Comparison of ENCODE assay signal across 17 mouse cellular contexts in genomic region chr3:9357639-9358038, GRCm38 (mm10).
DNase-seq lines count a peak whose midpoint lies in the region; TF ChIP-seq lines count a peak whose summit lies in the region.
"Had no signal": no experiment of that assay in that cellular context is flagged by ENCODE, and none has a peak within 500 bp of the region (broad histone marks: within the 10 kb centered on the region; RNA-seq: fewer than 3 reads in every experiment).

No protein-coding gene starts in this region.

- H3K27me3 ChIP-seq in heart, embryonic 10.5 days (ENCODE audit: insufficient read depth, poor library complexity, severe bottlenecking): no peaks in the 10 kb centered on the region
- H3K27me3 ChIP-seq: embryonic facial prominence, embryonic 13.5 days; forebrain, embryonic 13.5 days; hindbrain, embryonic 12.5 days had no signal

- no peaks in the 10 kb centered on the region for H3K9me3 ChIP-seq in heart, embryonic 10.5 days
- H3K9me3 ChIP-seq: embryonic facial prominence, embryonic 13.5 days; forebrain, embryonic 13.5 days; hindbrain, embryonic 12.5 days had no signal

- 86% methylated on average over 2 of the region's 2 CpGs for WGBS in heart, embryonic 10.5 days

- DNase-seq in heart, embryonic 10.5 days (ENCODE audit: low spot score): peak; percentile 27
- DNase-seq in heart, adult 18-20 months: no peak
- peak; percentile 25 to 48 for DNase-seq in layer of hippocampus, adult 2 months (ENCODE audit: low spot score in 2 of 2)
- no peak for DNase-seq in layer of hippocampus, postnatal 10 days (ENCODE audit: low spot score in 2 of 2)
- DNase-seq in right cerebral cortex, postnatal 10 days (ENCODE audit: low spot score in 2 of 2): peak; percentile 31 to 48
- DNase-seq in right cerebral cortex, postnatal 14 days: no peak
- peak; percentile 55 for DNase-seq in telencephalon, adult 2 months (ENCODE audit: low read depth, low spot score)
- no peak for DNase-seq in adrenal gland, postnatal 25 days
- DNase-seq: cerebellum, adult 11-12 months; cerebellum, adult 9-11 months; cerebellum, postnatal 36 days; gastrocnemius, postnatal 10 days; heart, postnatal 10 days; heart, postnatal 4 days had no signal

- H3K36me3 ChIP-seq in heart, embryonic 10.5 days: no peaks in the 10 kb centered on the region
- H3K36me3 ChIP-seq: embryonic facial prominence, embryonic 13.5 days; hindbrain, embryonic 12.5 days had no signal

- no peak overlapping the region for H3K27ac ChIP-seq in heart, embryonic 10.5 days
- H3K27ac ChIP-seq in layer of hippocampus, adult 2 months: no peak overlapping the region
- H3K27ac ChIP-seq: embryonic facial prominence, embryonic 13.5 days; forebrain, embryonic 13.5 days; hindbrain, embryonic 12.5 days had no signal

- H3K4me1 ChIP-seq in heart, embryonic 10.5 days: peaks cover 15% of the 10 kb centered on the region; the same call in 1 of the 2 replicates
- H3K4me1 ChIP-seq: embryonic facial prominence, embryonic 13.5 days; forebrain, embryonic 13.5 days had no signal

- no peak for TF ChIP-seq CTCF in layer of hippocampus, adult 2 months (conservative IDR thresholded peaks at IDR 0.05)

- H3K4me3 ChIP-seq in heart, embryonic 10.5 days: no peak overlapping the region
- H3K4me3 ChIP-seq in layer of hippocampus, adult 2 months: no peak overlapping the region
- H3K4me3 ChIP-seq: embryonic facial prominence, embryonic 13.5 days; forebrain, embryonic 13.5 days; hindbrain, embryonic 12.5 days had no signal

Comparison
In these comparisons a context has a peak if more than half of its experiments do, and no peak if none do; other contexts are left out.
1. DNase-seq: peak in heart, embryonic 10.5 days (single experiment), layer of hippocampus, adult 2 months (2 of 2), right cerebral cortex, postnatal 10 days (2 of 2) and telencephalon, adult 2 months (single experiment); none in heart, adult 18-20 months (0 of 2), layer of hippocampus, postnatal 10 days (0 of 2), right cerebral cortex, postnatal 14 days (single experiment) and adrenal gland, postnatal 25 days (single experiment).